Mouse (Mus musculus) neural tube, embryonic 14.5 days (tissue): ENCODE measurements around the gene Ppdpf. TPM values are rescaled to one million over a fixed set of nuclear protein-coding genes. Genes with fewer than 3 reads are reported as not detected.

Source experiments
- ATAC-seq: fragments of 200-750 bp; cut with Nextera tagmentation; 2 replicates; pipeline ENCODE4 v1.8.0; 2017; ENCODE audit warnings: low read depth, mild to moderate bottlenecking, moderate TSS enrichment, moderate library complexity
- H3K27ac ChIP-seq: fragments of 300-500 bp; sonication (generic); 2 replicates; pipeline ENCODE4 v1.5.1; 2014; ENCODE audit warnings: low read depth, mild to moderate bottlenecking, control low read depth, low read length, moderate library complexity, mixed read lengths
- H3K27me3 ChIP-seq: fragments of 300-500 bp; sonication (generic); 2 replicates; pipeline ENCODE4 v1.6.1; 2014; ENCODE audit warnings: low read length; ENCODE audit not compliant: control insufficient read depth, insufficient read depth
- H3K36me3 ChIP-seq: fragments of 300-500 bp; sonication (generic); 2 replicates; pipeline ENCODE4 v1.6.1; 2014; ENCODE audit warnings: low read length, mixed read lengths; ENCODE audit not compliant: control insufficient read depth, insufficient read depth
- H3K4me1 ChIP-seq: fragments of 300-500 bp; sonication (generic); 2 replicates; pipeline ENCODE4 v1.6.1; 2014; ENCODE audit warnings: low read length; ENCODE audit not compliant: control insufficient read depth, insufficient read depth
- H3K4me2 ChIP-seq: fragments of 300-500 bp; sonication (generic); 2 replicates; pipeline ENCODE4 v1.6.1; 2014; ENCODE audit warnings: mild to moderate bottlenecking, low read depth, low read length, control low read depth
- H3K4me3 ChIP-seq: fragments of 300-500 bp; sonication (generic); 2 replicates; pipeline ENCODE4 v1.5.1; 2014; ENCODE audit warnings: low read depth, low read length, control low read depth, mixed read lengths
- H3K9ac ChIP-seq: fragments of 300-500 bp; sonication (generic); replicated peaks from 2 replicates; pipeline ENCODE4 v1.6.1; 2014; ENCODE audit warnings: low read depth, mild to moderate bottlenecking, control low read depth, low read length, mixed read lengths
- H3K9me3 ChIP-seq: fragments of 300-500 bp; sonication (generic); 2 replicates; pipeline ENCODE4 v1.6.1; 2016; ENCODE audit warnings: low read length; ENCODE audit not compliant: control insufficient read depth
- WGBS: fragments of 180-500 bp; shearing (Covaris S2); extraction: QIAGEN DNeasy Blood & Tissue Kit; methylation state at CpG from one replicate; pipeline ENCODE4 v1.1.7; 2014; 5-methylcytosine and 5-hydroxymethylcytosine counted together
- polyA plus RNA-seq: library from polyadenylated mRNA; unstranded; fragments of >200 nt; fragmentation: Nextera tagmentation; extraction: Ambion mirVana; gene quantifications from 2 replicates; pipeline ENCODE4 v1.2.1, GENCODE M21; 2014

The Ppdpf gene
- polyA plus RNA-seq, 1 experiment from 2014 or later: 445 TPM

- WGBS: 20% methylated on average over 30 of the region's 31 CpGs
- H3K4me2 ChIP-seq: peak overlapping the region; percentile 64
- H3K9me3 ChIP-seq: no peaks in the 10 kb centered on the region
- peaks cover 24% of the 10 kb centered on the region for H3K36me3 ChIP-seq
- peaks cover 4% of the 10 kb centered on the region; the same call in 1 of the 2 replicates for H3K4me1 ChIP-seq
- peak overlapping the region; percentile 32; the same call in 1 of the 2 replicates for H3K4me3 ChIP-seq
- ATAC-seq: no peak
- no peak overlapping the region for H3K27ac ChIP-seq
- peaks cover 4% of the 10 kb centered on the region; the same call in 1 of the 2 replicates for H3K27me3 ChIP-seq
- no peak overlapping the region for H3K9ac ChIP-seq
Observed at GRCm38 (mm10) chr2:181148318-181148955, 38.6 kb upstream of the Ppdpf start.

DNA sequence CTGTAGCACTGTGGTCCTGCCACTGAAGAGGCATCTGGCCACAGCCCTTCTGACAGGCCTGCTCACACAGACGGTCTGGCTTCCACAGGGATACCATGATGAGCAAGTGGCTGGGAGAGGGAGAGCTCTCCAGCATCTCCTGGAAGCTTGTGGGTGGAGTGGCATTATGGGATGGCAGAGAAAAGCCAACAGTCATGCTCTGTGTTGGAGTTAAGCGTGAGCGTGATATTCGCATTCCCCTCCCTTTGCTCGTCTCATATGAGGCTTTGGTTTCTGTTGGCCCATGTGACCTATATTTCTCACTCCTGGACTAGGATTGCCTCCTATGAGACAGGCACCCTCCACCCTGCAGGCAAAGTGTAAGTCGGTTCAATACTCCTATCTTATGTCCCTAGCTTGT is 36.8 kb upstream of the Ppdpf start:
- Histone ChIP-seq H3K4me3 (no peak overlapping the region), H3K4me2 (no peak overlapping the region), H3K9ac (no peak overlapping the region), H3K27ac (no peak overlapping the region), H3K9me3 (no peaks in the 10 kb centered on the region), H3K4me1 (peaks cover 7% of the 10 kb centered on the region; the same call in 1 of the 2 replicates), H3K36me3 (peaks cover 24% of the 10 kb centered on the region), H3K27me3 (peaks cover 4% of the 10 kb centered on the region; the same call in 1 of the 2 replicates)
- no peak for ATAC-seq
- WGBS: 75% methylated on average over 6 of the region's 6 CpGs

- Histone ChIP-seq H3K27me3 (peaks cover 8% of the 10 kb centered on the region), H3K4me3 (no peak overlapping the region), H3K9me3 (no peaks in the 10 kb centered on the region), H3K9ac (no peak overlapping the region), H3K4me1 (peaks cover 9% of the 10 kb centered on the region; the same call in 1 of the 2 replicates), H3K27ac (no peak overlapping the region), H3K4me2 (no peak overlapping the region), H3K36me3 (peaks cover 20% of the 10 kb centered on the region)
- ATAC-seq: no peak
- WGBS: 97% methylated on average over 17 of the region's 17 CpGs
Observed at GRCm38 (mm10) chr2:181152701-181153100, 34.3 kb upstream of the Ppdpf start.

DNA sequence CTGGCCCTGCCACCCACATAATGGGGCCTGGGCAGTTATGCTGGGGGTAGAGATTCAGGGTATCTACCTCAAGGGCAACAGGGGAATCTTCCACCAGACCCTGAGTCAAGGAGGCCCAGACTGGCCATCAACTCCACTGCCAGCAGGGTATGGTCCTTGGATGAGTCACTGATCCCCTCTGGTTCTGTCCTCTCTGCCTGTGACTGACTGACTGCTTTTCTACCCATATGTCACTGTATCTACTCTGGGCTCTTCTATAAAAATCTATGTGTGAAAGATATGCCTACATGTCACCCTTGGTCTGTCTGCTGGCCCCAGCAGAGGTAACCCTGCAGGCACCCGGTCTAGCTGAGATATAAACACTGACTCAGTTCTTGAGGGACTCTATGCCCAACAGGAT is 33.9 kb upstream of the Ppdpf start:
- no peak for ATAC-seq
- no peak overlapping the region for H3K27ac ChIP-seq
- H3K27me3 ChIP-seq: peaks cover 8% of the 10 kb centered on the region
- no peak overlapping the region for H3K9ac ChIP-seq
- no peaks in the 10 kb centered on the region for H3K9me3 ChIP-seq
- peaks cover 20% of the 10 kb centered on the region for H3K36me3 ChIP-seq
- peaks cover 5% of the 10 kb centered on the region; the same call in 1 of the 2 replicates for H3K4me1 ChIP-seq
- WGBS: 91% methylated on average over 1 of the region's 1 CpGs
- no peak overlapping the region for H3K4me2 ChIP-seq
- no peak overlapping the region for H3K4me3 ChIP-seq

GRCm38 (mm10) chr2:181153837-181154236 is 33.2 kb upstream of the Ppdpf start:
- ATAC-seq: no peak
- Histone ChIP-seq H3K9ac (no peak overlapping the region), H3K9me3 (no peaks in the 10 kb centered on the region), H3K27me3 (peaks cover 8% of the 10 kb centered on the region), H3K4me2 (no peak overlapping the region), H3K4me1 (peaks cover 5% of the 10 kb centered on the region; the same call in 1 of the 2 replicates), H3K27ac (no peak overlapping the region), H3K4me3 (no peak overlapping the region), H3K36me3 (peaks cover 17% of the 10 kb centered on the region)
- WGBS: 4% methylated on average over 1 of the region's 1 CpGs

DNA sequence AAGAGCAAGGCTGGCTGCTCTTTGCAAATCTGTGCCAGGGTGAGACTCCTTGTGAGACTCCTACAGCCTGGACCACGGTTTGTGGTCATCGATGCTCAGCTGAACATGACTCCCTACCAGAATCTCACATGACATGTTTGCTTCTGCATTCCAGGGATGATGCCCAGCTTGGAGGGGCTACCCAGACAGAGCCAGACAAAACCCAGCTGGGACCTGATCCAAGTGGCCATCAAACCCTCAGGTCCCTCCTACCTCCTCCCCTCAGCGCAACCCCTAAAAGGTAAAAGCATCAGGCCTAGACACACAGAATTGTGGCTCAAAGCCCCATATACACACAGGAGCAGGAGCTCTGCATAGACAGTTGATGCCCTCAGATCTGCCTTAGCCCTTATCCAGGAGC is 32.7 kb upstream of the Ppdpf start:
- peaks cover 8% of the 10 kb centered on the region; the same call in 1 of the 2 replicates for H3K4me1 ChIP-seq

DNA sequence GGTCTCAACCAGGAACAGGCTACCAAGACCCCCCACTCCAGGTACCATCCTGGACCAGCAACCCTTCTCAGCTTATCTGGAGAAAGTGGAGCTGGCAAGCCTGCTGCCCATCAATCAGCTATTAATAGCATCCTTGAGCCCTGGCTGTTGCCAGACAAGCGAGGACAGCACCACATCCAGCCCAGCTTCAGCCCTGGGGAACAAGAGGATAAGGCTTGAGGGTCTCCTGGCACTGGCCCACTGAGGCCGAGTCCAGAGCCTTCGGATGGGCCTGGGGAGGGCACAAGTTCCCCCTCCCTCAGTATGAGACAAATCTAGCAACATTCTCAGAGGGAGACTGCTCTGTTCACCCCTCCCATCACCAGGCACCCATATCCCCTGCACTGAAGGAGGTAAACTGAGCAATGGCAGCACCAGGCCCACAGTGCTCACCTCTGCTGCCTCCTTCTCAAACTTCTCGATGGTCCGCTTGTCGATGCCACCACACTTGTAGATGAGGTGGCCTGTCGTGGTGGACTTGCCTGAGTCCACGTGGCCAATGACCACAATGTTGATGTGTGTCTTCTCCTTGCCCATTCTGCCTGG is 32.1 kb upstream of the Ppdpf start:
- H3K9me3 ChIP-seq: no peaks in the 10 kb centered on the region
- H3K4me3 ChIP-seq: peak overlapping the region; percentile 51; the same call in 1 of the 2 replicates
- peaks cover 14% of the 10 kb centered on the region; the same call in 1 of the 2 replicates for H3K4me1 ChIP-seq
- no peak overlapping the region for H3K9ac ChIP-seq
- no peak overlapping the region for H3K27ac ChIP-seq
- WGBS: 86% methylated on average over 8 of the region's 8 CpGs
- peaks cover 14% of the 10 kb centered on the region for H3K36me3 ChIP-seq
- no peak for ATAC-seq
- H3K27me3 ChIP-seq: peaks cover 7% of the 10 kb centered on the region
- H3K4me2 ChIP-seq: peak overlapping the region; percentile 71

More for the DNA sequence above, 32.7 kb upstream of the Ppdpf start:
- Histone ChIP-seq H3K4me3 (no peak overlapping the region), H3K9me3 (no peaks in the 10 kb centered on the region), H3K36me3 (peaks cover 17% of the 10 kb centered on the region), H3K9ac (no peak overlapping the region), H3K4me2 (peak overlapping the region; percentile 14; the same call in 1 of the 2 replicates), H3K27me3 (peaks cover 8% of the 10 kb centered on the region), H3K27ac (no peak overlapping the region)
- no peak for ATAC-seq
- WGBS: 87% methylated on average over 3 of the region's 3 CpGs

DNA sequence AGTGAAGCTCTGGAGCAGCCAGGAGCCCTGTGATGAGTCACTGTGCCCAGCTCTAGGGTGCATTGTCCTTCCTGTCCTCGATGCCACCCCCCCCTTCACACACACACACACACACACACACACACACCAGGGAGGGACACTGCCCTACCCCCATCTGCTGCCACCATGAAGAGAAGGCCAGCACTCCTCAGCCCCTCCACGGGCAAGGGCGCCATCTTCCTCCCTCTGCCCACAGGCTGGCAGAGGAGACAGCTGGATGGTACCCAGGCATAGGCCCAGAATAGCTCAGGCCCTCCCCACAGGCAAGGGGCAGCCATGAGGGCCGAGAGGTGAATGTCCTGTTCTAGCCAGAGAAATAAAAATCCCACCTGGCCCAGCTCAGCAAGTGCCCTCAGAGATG is 31.2 kb upstream of the Ppdpf start:
- H3K27ac ChIP-seq: peak overlapping the region; percentile 75
- peaks cover 4% of the 10 kb centered on the region; the same call in 1 of the 2 replicates for H3K27me3 ChIP-seq
- H3K4me3 ChIP-seq: peak overlapping the region; percentile 51
- H3K4me2 ChIP-seq: peak overlapping the region; percentile 71
- H3K36me3 ChIP-seq: peaks cover 7% of the 10 kb centered on the region
- H3K9me3 ChIP-seq: no peaks in the 10 kb centered on the region
- ATAC-seq: peak; percentile 19
- H3K4me1 ChIP-seq: peaks cover 18% of the 10 kb centered on the region; the same call in 1 of the 2 replicates
- WGBS: 58% methylated on average over 4 of the region's 4 CpGs
- H3K9ac ChIP-seq: peak overlapping the region; percentile 76
